Mouse (Mus musculus) urinary bladder, postnatal 36 days (tissue): Measurements from ENCODE around the gene Mnt.

Experiments used
- DNase-seq, 2 experiments: peaks; one replicate each; pipeline ENCODE4 v3.0.0; 2022; ENCODE audit warnings: low spot score in 2 of 2, mixed read lengths in 1 of 2

The Mnt gene

GRCm38 (mm10) chr11:74845784-74846183 is 15.1 kb downstream of the Mnt start:
- no peak for DNase-seq

GRCm38 (mm10) chr11:74847919-74848521 is 17.3 kb downstream of the Mnt start:
- peak; percentile 64 to 69 for DNase-seq

- DNase-seq = no peak
Measured at GRCm38 (mm10) chr11:74850998-74851661, 20.4 kb downstream of the Mnt start.

- no peak for DNase-seq
Measured at GRCm38 (mm10) chr11:74857756-74858155, 27.0 kb downstream of the Mnt start.

GRCm38 (mm10) chr11:74862129-74862528 is 31.4 kb downstream of the Mnt start:
- no peak for DNase-seq

GRCm38 (mm10) chr11:74863471-74863870 is 32.8 kb downstream of the Mnt start:
- DNase-seq = no peak

GRCm38 (mm10) chr11:74864421-74864820 is 33.7 kb downstream of the Mnt start:
- DNase-seq = no peak

GRCm38 (mm10) chr11:74865252-74865651 is 34.5 kb downstream of the Mnt start:
- no peak for DNase-seq

GRCm38 (mm10) chr11:74866640-74867039 is 35.9 kb downstream of the Mnt start:
- peak; percentile 66 to 89 for DNase-seq

GRCm38 (mm10) chr11:74867181-74867580 is 36.5 kb downstream of the Mnt start:
- DNase-seq = peak in 1 of 2 experiments; percentile 76

- no peak for DNase-seq
Measured at GRCm38 (mm10) chr11:74868046-74868760, 37.5 kb downstream of the Mnt start.

- no peak for DNase-seq
Measured at GRCm38 (mm10) chr11:74869603-74870002, 38.9 kb downstream of the Mnt start.

GRCm38 (mm10) chr11:74870544-74870943 is 39.8 kb downstream of the Mnt start:
- DNase-seq = no peak

- peak; percentile 58 to 67 for DNase-seq
Measured at GRCm38 (mm10) chr11:74870991-74871622, 40.4 kb downstream of the Mnt start.

GRCm38 (mm10) chr11:74874630-74875029 is 43.9 kb downstream of the Mnt start:
- no peak for DNase-seq

GRCm38 (mm10) chr11:74876801-74877200 is 46.1 kb downstream of the Mnt start:
- peak in 1 of 2 experiments; percentile 53 for DNase-seq

GRCm38 (mm10) chr11:74880999-74881398 is 50.3 kb downstream of the Mnt start:
- no peak for DNase-seq

- no peak for DNase-seq
Measured at GRCm38 (mm10) chr11:74881979-74882378, 51.3 kb downstream of the Mnt start.

GRCm38 (mm10) chr11:74883098-74883497 is 52.4 kb downstream of the Mnt start:
- no peak for DNase-seq

- no peak for DNase-seq
Measured at GRCm38 (mm10) chr11:74894619-74895018, 63.9 kb downstream of the Mnt start.
